Mouse (Mus musculus): ENCODE measurements around the gene Eif4a3. TPM values are rescaled to one million over a fixed set of nuclear protein-coding genes. Genes with fewer than 3 reads are reported as not detected.
A peak's percentile ranks its signal among the peaks of the same experiment; 100 is the strongest.
"Not testable (repeated sequence)": the region's sequence is repeated elsewhere in the genome, so short reads cannot be mapped to it uniquely, and the experiment has no call there.

Eif4a3 gene
- polyA plus RNA-seq, 1 experiment = 153 TPM

DNA sequence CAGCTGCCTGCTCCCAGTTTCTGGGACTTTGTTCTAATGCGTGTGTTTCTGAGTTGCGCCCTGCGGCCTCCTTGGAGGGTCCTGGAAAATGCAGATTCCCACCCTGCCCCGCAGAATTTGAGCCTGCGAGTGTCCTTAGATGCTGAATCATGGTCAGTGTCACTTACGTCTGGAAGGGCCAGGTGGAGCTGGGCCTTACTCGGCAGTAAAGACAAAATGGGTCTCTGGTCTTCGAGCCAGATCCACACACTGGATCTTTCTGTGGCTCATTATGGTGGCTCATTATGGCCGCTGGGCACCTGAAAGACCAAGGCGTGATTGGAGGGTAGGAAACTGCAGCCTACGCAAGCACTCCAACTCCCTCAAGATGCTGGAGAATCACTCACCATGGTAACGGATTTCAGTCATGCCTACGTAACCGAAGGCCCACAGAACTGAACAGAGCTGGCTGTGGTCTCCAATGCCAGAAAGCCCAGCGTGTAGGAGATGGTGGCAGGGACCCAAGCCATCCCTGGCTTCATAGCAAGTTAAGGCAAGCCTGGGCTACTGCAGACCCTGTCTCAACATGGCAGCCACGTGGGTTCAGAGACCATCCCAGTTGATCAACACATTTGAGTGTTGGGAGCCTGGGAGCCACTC, 31.2 kb downstream of the Eif4a3 start:
- Histone ChIP-seq H3K4me1 (ENCODE audit: control insufficient read depth, insufficient read depth, low read length) (no peaks in the 10 kb centered on the region), H3K4me3 (ENCODE audit: insufficient read depth, low read length) (peak overlapping the region; percentile 72), H3K27ac (ENCODE audit: insufficient read depth, low read length) (no peak overlapping the region)
- TF ChIP-seq CTCF (IDR thresholded peaks at IDR 0.05; ENCODE audit: borderline replicate concordance, insufficient read depth, low read length) (no peak), POLR2A (IDR thresholded peaks at IDR 0.05; ENCODE audit: low read depth, low read length) (no peak)

- Histone ChIP-seq H3K4me3 (ENCODE audit: insufficient read depth, low read length) (peak within 1 kb of the TSS; percentile 72), H3K27ac (ENCODE audit: insufficient read depth, low read length) (no peak within 1 kb of the TSS), H3K4me1 (ENCODE audit: control insufficient read depth, insufficient read depth, low read length) (no peaks in the 10 kb centered on the region)
- TF ChIP-seq POLR2A (IDR thresholded peaks at IDR 0.05; ENCODE audit: low read depth, low read length) (peak; percentile 71), CTCF (IDR thresholded peaks at IDR 0.05; ENCODE audit: borderline replicate concordance, insufficient read depth, low read length) (peak; percentile 99)
These were observed 31.9 kb downstream of the Eif4a3 start, which contains the start of gene Gaa for GRCm38 (mm10) chr11:119267768-119268556. TSS of gene Gaa (plus strand) at chr11:119267887.

DNA sequence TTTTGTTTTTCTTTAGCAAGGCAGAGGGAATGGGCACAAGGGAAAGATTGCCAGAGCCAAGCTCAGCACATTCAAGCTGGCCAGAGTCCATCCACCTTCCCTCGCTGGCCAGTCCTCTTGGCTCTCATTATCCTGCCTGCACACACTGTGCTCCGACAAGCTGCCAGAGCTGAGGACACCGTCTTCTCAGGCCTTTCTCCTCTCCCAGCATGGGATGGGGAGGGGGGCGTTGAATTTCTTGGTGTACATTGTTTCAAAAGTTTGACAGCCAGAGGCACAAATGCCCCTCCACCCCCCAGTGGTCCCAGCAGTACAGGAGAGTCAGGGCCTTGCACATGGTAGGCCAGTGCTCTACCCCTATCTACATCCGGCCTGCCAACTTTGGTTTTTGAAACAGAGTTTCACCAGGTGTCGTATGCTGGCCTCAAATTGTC, 32.6 kb downstream of the Eif4a3 start:
- Histone ChIP-seq H3K4me1 (ENCODE audit: control insufficient read depth, insufficient read depth, low read length) (no peaks in the 10 kb centered on the region), H3K27ac (ENCODE audit: insufficient read depth, low read length) (no peak overlapping the region), H3K4me3 (ENCODE audit: insufficient read depth, low read length) (no peak overlapping the region)
- TF ChIP-seq POLR2A (IDR thresholded peaks at IDR 0.05; ENCODE audit: low read depth, low read length) = no peak
- no peak for TF ChIP-seq CTCF (IDR thresholded peaks at IDR 0.05; ENCODE audit: borderline replicate concordance, insufficient read depth, low read length)

GRCm38 (mm10) chr11:119265811-119266210, 34.1 kb downstream of the Eif4a3 start:
- no peaks in the 10 kb centered on the region for H3K4me1 ChIP-seq (ENCODE audit: control insufficient read depth, insufficient read depth, low read length)
- no peak overlapping the region for H3K4me3 ChIP-seq (ENCODE audit: insufficient read depth, low read length)
- TF ChIP-seq CTCF (IDR thresholded peaks at IDR 0.05; ENCODE audit: borderline replicate concordance, insufficient read depth, low read length) (no peak), POLR2A (IDR thresholded peaks at IDR 0.05; ENCODE audit: low read depth, low read length) (no peak)
- H3K27ac ChIP-seq (ENCODE audit: insufficient read depth, low read length) = no peak overlapping the region

DNA sequence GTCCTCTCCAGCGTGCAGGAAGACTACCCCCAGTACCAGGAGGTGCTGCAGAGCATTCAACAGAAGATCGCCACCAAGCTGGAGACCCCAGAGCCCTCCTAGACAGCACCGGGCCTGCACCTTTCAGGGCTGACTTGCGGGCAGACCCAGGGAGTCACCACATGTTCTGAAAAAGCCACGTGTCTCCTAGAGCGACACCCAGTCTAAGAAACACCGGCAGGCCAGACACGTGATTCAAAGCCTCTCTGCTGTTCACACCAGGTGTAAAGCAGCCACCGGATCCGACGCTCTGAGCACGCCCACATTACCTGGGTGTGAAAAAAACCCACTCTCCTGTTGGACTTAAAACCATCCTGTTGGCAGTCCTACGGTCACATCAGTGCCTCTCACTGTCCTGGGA, 35.5 kb downstream of the Eif4a3 start:
- no peak overlapping the region for H3K4me3 ChIP-seq (ENCODE audit: insufficient read depth, low read length)
- H3K27ac ChIP-seq (ENCODE audit: insufficient read depth, low read length) = no peak overlapping the region
- H3K4me1 ChIP-seq (ENCODE audit: control insufficient read depth, insufficient read depth, low read length) = no peaks in the 10 kb centered on the region
- TF ChIP-seq CTCF (IDR thresholded peaks at IDR 0.05; ENCODE audit: borderline replicate concordance, insufficient read depth, low read length) (no peak), POLR2A (IDR thresholded peaks at IDR 0.05; ENCODE audit: low read depth, low read length) (no peak)

DNA sequence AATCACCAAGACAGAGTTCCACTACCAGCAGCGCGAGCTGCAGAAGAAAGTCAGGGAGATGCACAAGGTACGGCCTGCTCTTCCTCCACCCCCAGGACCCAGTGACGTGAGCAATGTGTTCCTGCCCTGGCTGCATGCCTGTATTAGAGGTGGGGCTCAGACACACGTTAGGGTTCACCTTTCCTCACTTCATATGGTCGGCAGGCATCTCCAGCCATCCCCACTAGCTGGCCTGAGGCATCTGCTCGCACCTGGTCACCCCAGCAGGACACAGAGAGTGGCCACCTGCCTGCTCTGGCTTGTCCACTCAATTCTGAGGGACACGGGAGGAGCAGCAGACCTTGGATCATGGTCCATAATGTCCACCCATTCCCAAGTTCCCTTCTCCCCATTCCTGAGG, 39.9 kb downstream of the Eif4a3 start:
- no peak overlapping the region for H3K4me3 ChIP-seq (ENCODE audit: insufficient read depth, low read length)
- H3K4me1 ChIP-seq (ENCODE audit: control insufficient read depth, insufficient read depth, low read length) = no peaks in the 10 kb centered on the region
- no peak overlapping the region for H3K27ac ChIP-seq (ENCODE audit: insufficient read depth, low read length)
- no peak for TF ChIP-seq CTCF (IDR thresholded peaks at IDR 0.05; ENCODE audit: borderline replicate concordance, insufficient read depth, low read length)
- TF ChIP-seq POLR2A (IDR thresholded peaks at IDR 0.05; ENCODE audit: low read depth, low read length) = no peak

DNA sequence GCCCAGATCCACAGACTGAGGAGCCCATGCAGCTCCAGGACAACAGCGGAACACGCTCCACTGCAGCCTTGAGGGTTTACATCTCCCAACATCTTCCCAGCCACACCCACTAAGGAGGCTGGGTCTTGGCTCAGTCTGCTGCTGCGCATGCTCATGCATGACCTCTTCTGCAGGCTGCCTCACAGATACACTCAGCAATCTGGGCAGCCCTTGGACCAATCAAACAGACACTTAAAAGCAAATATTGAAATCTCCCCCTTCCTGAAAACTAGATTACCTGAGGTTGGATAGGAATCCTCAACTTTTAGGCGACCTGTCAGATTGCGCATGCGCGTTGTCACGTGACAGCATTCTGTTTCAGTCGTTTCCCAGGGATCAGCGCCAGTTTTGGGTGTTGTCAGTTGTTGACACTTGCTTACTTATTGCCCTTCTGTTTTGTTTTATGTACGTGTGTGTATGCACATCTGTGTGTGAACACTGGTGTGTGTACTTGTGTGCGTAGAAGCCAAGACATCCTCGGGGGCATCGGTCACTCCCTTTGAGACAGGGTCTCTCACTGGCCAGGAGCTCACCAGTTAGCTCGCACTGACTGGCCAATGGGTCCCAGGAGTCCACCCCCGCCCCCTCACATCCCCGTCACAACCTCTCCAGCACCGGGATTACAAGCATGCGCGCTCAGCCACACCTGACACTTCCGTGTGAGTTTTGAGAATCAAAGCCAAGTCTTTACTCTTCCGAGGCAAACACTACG, 41.1 kb downstream of the Eif4a3 start:
- TF ChIP-seq CTCF (IDR thresholded peaks at IDR 0.05; ENCODE audit: borderline replicate concordance, insufficient read depth, low read length) (no peak), POLR2A (IDR thresholded peaks at IDR 0.05; ENCODE audit: low read depth, low read length) (peak; percentile 66)
- Histone ChIP-seq H3K4me3 (ENCODE audit: insufficient read depth, low read length) (no peak overlapping the region), H3K27ac (ENCODE audit: insufficient read depth, low read length) (0 out of 2 replicates have a peak overlapping the region, but pooled peaks have one; percentile 5), H3K4me1 (ENCODE audit: control insufficient read depth, insufficient read depth, low read length) (no peaks in the 10 kb centered on the region)

DNA sequence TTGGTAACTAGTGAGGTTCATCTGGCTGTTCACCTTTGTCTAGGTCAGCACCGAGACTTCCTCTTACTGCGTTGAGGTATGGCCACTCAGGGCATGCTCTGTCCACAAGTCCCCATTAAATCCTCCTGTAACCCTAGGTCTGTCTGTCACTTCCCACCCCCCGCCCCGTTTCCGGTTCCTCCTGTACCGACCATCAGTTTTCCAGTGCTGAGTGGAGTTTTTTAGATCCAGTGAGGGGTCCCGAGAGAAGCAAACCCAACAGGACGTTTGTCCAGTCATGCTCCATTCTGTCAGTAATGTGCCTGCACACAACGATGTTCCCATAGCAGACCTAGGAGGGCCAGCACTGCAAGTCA, 41.7 kb downstream of the Eif4a3 start:
- Histone ChIP-seq H3K4me3 (ENCODE audit: insufficient read depth, low read length) (no peak overlapping the region), H3K4me1 (ENCODE audit: control insufficient read depth, insufficient read depth, low read length) (no peaks in the 10 kb centered on the region), H3K27ac (ENCODE audit: insufficient read depth, low read length) (no peak overlapping the region)
- no peak for TF ChIP-seq CTCF (IDR thresholded peaks at IDR 0.05; ENCODE audit: borderline replicate concordance, insufficient read depth, low read length)
- TF ChIP-seq POLR2A (IDR thresholded peaks at IDR 0.05; ENCODE audit: low read depth, low read length) = no peak

DNA sequence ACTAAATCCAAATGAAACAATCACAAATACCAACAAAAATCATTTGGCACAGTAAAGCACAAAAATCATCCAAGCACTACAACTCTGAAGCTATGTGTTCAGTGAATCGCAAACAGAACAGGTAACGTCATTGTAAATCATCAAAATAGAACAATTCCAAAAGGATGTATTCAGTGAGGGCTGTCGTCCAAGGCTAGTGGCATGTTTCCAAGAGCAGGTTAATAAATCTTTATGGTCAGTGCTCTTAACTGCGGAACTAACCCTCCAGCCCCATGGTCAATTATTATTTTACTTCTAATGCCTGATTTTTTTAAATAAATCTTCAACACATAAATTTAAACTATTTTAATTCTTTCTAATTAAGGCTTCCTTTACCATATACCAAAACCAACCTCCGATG, 43.3 kb downstream of the Eif4a3 start:
- not testable (repeated sequence) for H3K4me1 ChIP-seq (ENCODE audit: control insufficient read depth, insufficient read depth, low read length); H3K27ac ChIP-seq (ENCODE audit: insufficient read depth, low read length); H3K4me3 ChIP-seq (ENCODE audit: insufficient read depth, low read length)

Measured in embryonic fibroblast, embryonic 13.5 days (primary cell).